Mouse (Mus musculus): ENCODE data around the gene Lgr6. TPM values are rescaled to one million over a fixed set of nuclear protein-coding genes. Genes with fewer than 3 reads are reported as not detected.

Gene Lgr6
- polyA plus RNA-seq, 1 experiment from 2014 or later, result 0.35 TPM

DNA sequence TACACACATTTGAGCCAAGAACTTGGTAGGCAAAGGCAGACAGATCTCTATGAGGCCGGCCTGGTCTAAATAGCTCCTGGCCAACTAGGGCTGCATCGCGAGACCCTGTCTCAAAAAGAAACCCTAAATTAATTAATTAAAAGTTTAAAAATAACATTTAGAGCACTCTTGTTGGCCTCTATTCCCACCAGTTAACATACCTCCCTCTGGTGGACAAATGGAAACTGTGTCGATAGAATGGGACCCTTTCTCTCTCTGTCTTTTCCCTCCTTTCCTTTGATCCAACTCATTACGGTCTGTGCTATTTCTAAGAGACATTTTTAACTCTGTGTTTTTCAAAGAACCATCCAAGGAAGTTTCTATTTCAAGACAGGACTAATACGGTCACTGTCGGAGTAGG lies 144.4 kb downstream of the Lgr6 start:
- TF ChIP-seq CTCF (IDR thresholded peaks at IDR 0.05; ENCODE audit: low read depth), result peak; percentile 69
- no peak for TF ChIP-seq EP300 (optimal IDR thresholded peaks at IDR 0.05)
- H3K27me3 ChIP-seq (ENCODE audit: control insufficient read depth, insufficient read depth, low read length), result no peaks in the 10 kb centered on the region
- DNase-seq (ENCODE audit: low spot score) (no peak), ATAC-seq (ENCODE audit: low FRiP score, low TSS enrichment) (no peak)
- H3K4me2 ChIP-seq (replicated peaks; ENCODE audit: low read depth), result no peak overlapping the region
- WGBS, result 55% methylated on average over 7 of the region's 7 CpGs
- H3K27ac ChIP-seq (replicated peaks), result no peak overlapping the region
- no peak overlapping the region for H3K4me3 ChIP-seq (ENCODE audit: low read depth, low read length)
- no peaks in the 10 kb centered on the region for H3K4me1 ChIP-seq (replicated peaks; ENCODE audit: control insufficient read depth, insufficient read depth)
- no peaks in the 10 kb centered on the region for H3K36me3 ChIP-seq (ENCODE audit: control insufficient read depth, insufficient read depth, low read length)
- H3K9ac ChIP-seq (ENCODE audit: low read length), result no peak overlapping the region
- H3K9me3 ChIP-seq (ENCODE audit: control insufficient read depth, low read length), result no peaks in the 10 kb centered on the region

DNA sequence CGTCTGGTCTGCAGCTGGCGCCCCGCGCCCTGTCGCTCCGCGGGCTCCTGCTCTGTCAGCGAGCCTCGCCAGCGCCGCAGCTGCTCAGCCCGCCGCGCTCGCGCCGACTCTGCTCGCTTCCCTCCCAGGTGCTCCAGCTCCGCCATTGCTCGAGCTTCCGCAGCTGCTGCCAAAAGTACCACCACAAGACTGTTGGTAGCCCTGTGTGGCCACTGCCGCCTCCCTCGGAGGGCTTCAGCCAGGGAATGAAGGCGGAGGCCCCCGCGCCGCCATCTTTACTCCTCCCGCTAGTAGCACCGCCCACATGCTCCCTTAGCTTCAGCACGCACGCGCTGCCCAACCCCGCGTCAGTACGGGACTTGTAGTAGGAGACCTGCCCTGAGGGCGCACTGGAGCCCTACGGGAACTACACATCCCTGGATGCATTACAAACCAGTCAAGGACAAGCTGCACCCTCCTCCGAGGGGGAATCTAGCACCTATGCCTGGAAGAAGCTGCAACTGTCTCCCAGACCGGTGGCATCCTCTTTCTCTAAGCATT lies 149.4 kb downstream of the Lgr6 start, which contains the start of gene Ppp1r12b:
Ppp1r12b (minus strand) TSS at position 306 of the 540 bp plus-strand sequence.
- peak within 1 kb of the TSS; percentile 82 for H3K27ac ChIP-seq (replicated peaks)
- no peaks in the 10 kb centered on the region for H3K9me3 ChIP-seq (ENCODE audit: control insufficient read depth, low read length)
- DNase-seq (ENCODE audit: low spot score) (peak; percentile 94), ATAC-seq (ENCODE audit: low FRiP score, low TSS enrichment) (peak; percentile 99)
- peak within 1 kb of the TSS; percentile 95 for H3K4me3 ChIP-seq (ENCODE audit: low read depth, low read length)
- H3K4me2 ChIP-seq (replicated peaks; ENCODE audit: low read depth), result peak within 1 kb of the TSS; percentile 87
- H3K36me3 ChIP-seq (ENCODE audit: control insufficient read depth, insufficient read depth, low read length), result no peaks in the 10 kb centered on the region
- no peaks in the 10 kb centered on the region for H3K27me3 ChIP-seq (ENCODE audit: control insufficient read depth, insufficient read depth, low read length)
- peak within 1 kb of the TSS; percentile 90 for H3K9ac ChIP-seq (ENCODE audit: low read length)
- 0 out of 2 replicates have a peak, but pooled peaks cover 2% of the 10 kb centered on the region for H3K4me1 ChIP-seq (replicated peaks; ENCODE audit: control insufficient read depth, insufficient read depth)
- WGBS, result under 1% methylated on average over 39 of the region's 39 CpGs
- no peak for TF ChIP-seq EP300 (optimal IDR thresholded peaks at IDR 0.05)
- peak; percentile 56 for TF ChIP-seq CTCF (IDR thresholded peaks at IDR 0.05; ENCODE audit: low read depth)

DNA sequence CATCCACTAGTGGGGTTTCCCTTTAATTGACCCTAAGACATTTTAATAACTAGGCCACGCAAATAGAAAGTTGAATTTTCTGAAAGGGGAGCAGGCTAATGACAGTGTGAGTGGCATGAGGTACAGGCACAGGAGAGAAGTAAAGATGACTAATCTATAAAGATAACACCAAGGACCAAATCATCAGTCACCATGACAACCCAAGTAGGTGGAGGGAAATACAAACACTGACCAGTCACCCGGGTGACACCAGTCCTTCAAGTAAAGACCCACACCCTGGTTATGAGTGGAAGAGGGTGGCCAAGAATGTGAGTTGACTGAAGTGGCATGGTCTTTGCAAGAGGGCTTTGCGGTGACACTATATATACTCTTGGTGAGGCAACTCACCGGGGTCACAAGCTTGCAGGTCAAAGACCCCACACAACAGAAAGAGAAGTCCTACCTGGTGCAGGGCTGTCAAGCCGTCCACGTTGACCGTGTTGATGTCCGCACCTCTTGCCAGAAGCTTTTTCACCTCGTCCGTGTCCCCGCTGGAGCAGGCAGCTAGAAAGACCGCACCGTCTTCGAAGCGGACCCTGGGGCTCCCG lies 149.9 kb downstream of the Lgr6 start:
- peak overlapping the region; percentile 82 for H3K27ac ChIP-seq (replicated peaks)
- WGBS, result 2% methylated on average over 16 of the region's 16 CpGs
- no peaks in the 10 kb centered on the region for H3K36me3 ChIP-seq (ENCODE audit: control insufficient read depth, insufficient read depth, low read length)
- TF ChIP-seq EP300 (optimal IDR thresholded peaks at IDR 0.05) (no peak), CTCF (IDR thresholded peaks at IDR 0.05; ENCODE audit: low read depth) (no peak)
- 0 out of 2 replicates have a peak, but pooled peaks cover 2% of the 10 kb centered on the region for H3K4me1 ChIP-seq (replicated peaks; ENCODE audit: control insufficient read depth, insufficient read depth)
- ATAC-seq (ENCODE audit: low FRiP score, low TSS enrichment) (peak; percentile 19; the same call in 1 of the 2 replicates), DNase-seq (ENCODE audit: low spot score) (no peak)
- H3K9ac ChIP-seq (ENCODE audit: low read length), result peak overlapping the region; percentile 90
- no peaks in the 10 kb centered on the region for H3K9me3 ChIP-seq (ENCODE audit: control insufficient read depth, low read length)
- no peaks in the 10 kb centered on the region for H3K27me3 ChIP-seq (ENCODE audit: control insufficient read depth, insufficient read depth, low read length)
- H3K4me2 ChIP-seq (replicated peaks; ENCODE audit: low read depth), result peak overlapping the region; percentile 87
- peak overlapping the region; percentile 95 for H3K4me3 ChIP-seq (ENCODE audit: low read depth, low read length)

DNA sequence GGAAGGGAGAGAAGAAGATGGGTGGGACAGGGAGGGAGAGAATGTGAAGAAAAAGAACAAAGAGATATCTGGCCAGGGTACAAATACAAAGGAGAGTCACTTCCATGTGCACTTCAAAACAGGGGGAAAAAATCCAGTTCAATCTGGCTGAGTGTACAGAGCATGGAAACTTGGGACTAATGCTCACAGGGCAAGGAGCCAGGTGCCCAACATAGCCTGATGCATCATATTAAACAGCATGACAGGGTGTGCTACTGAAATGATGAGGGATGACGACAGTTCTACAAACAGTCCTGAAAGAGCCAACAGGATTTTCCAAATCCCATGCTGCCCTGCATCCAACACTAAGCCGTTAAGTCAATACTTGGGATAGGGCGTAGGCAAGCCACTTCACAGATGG lies 155.1 kb downstream of the Lgr6 start:
- WGBS, result 60% methylated on average over 3 of the region's 3 CpGs
- H3K27me3 ChIP-seq (ENCODE audit: control insufficient read depth, insufficient read depth, low read length), result no peaks in the 10 kb centered on the region
- no peak overlapping the region for H3K4me3 ChIP-seq (ENCODE audit: low read depth, low read length)
- no peak overlapping the region for H3K9ac ChIP-seq (ENCODE audit: low read length)
- no peak overlapping the region for H3K4me2 ChIP-seq (replicated peaks; ENCODE audit: low read depth)
- no peak for ATAC-seq (ENCODE audit: low FRiP score, low TSS enrichment)
- no peak for TF ChIP-seq EP300 (optimal IDR thresholded peaks at IDR 0.05)
- no peak for TF ChIP-seq CTCF (IDR thresholded peaks at IDR 0.05; ENCODE audit: low read depth)
- DNase-seq (ENCODE audit: low spot score), result no peak
- no peaks in the 10 kb centered on the region for H3K4me1 ChIP-seq (replicated peaks; ENCODE audit: control insufficient read depth, insufficient read depth)
- no peak overlapping the region for H3K27ac ChIP-seq (replicated peaks)
- no peaks in the 10 kb centered on the region for H3K9me3 ChIP-seq (ENCODE audit: control insufficient read depth, low read length)
- no peaks in the 10 kb centered on the region for H3K36me3 ChIP-seq (ENCODE audit: control insufficient read depth, insufficient read depth, low read length)

DNA sequence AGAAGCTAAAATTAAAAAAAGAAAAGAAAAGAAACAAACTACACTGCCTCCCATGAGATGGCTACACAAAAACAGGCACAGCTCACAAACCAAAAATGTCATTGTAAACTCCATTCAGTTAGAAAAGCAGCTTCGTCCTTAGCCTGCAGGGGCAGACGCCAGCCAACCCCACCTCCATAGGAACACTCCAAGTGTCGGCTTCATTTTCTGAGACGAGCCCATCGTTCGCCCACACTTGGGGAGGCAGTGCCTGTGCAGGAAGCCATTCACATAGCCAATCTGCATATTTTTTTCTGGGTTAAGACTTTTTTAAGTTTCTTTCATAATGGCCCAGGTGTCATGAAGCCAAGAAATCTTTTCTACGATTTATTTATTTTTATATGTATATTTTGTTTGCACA lies 157.5 kb downstream of the Lgr6 start:
- no peaks in the 10 kb centered on the region for H3K9me3 ChIP-seq (ENCODE audit: control insufficient read depth, low read length)
- no peak overlapping the region for H3K9ac ChIP-seq (ENCODE audit: low read length)
- H3K4me3 ChIP-seq (ENCODE audit: low read depth, low read length), result no peak overlapping the region
- no peak for TF ChIP-seq EP300 (optimal IDR thresholded peaks at IDR 0.05)
- TF ChIP-seq CTCF (IDR thresholded peaks at IDR 0.05; ENCODE audit: low read depth), result no peak
- 77% methylated on average over 7 of the region's 7 CpGs for whole genome bisulfite sequencing
- H3K4me1 ChIP-seq (replicated peaks; ENCODE audit: control insufficient read depth, insufficient read depth), result no peaks in the 10 kb centered on the region
- no peaks in the 10 kb centered on the region for H3K36me3 ChIP-seq (ENCODE audit: control insufficient read depth, insufficient read depth, low read length)
- DNase-seq (ENCODE audit: low spot score), result no peak
- ATAC-seq (ENCODE audit: low FRiP score, low TSS enrichment), result no peak
- no peak overlapping the region for H3K27ac ChIP-seq (replicated peaks)
- H3K4me2 ChIP-seq (replicated peaks; ENCODE audit: low read depth), result no peak overlapping the region
- H3K27me3 ChIP-seq (ENCODE audit: control insufficient read depth, insufficient read depth, low read length), result no peaks in the 10 kb centered on the region

DNA sequence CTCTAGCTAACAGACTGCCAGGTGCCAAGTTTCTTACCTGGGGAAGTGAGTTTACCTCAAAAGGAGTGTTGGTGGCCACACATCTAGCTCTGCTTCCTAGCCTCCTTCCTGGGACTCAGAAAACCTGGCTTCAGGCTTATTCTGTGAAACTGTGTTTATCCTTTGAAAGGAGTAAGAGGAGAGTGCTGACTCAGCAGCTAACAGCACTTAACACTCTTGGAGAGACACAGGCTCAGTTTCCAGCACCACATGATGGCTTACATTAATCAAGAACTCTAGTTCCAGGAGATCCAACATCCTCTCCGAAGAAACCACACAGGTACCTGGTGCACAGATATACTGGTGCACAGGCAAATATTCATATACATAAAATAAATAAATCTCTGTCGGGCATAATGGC lies 162.2 kb downstream of the Lgr6 start:
- Histone ChIP-seq H3K36me3 (ENCODE audit: control insufficient read depth, insufficient read depth, low read length) (no peaks in the 10 kb centered on the region), H3K9me3 (ENCODE audit: control insufficient read depth, low read length) (no peaks in the 10 kb centered on the region), H3K9ac (ENCODE audit: low read length) (no peak overlapping the region), H3K4me2 (replicated peaks; ENCODE audit: low read depth) (no peak overlapping the region), H3K4me3 (ENCODE audit: low read depth, low read length) (no peak overlapping the region), H3K27ac (replicated peaks) (no peak overlapping the region), H3K27me3 (ENCODE audit: control insufficient read depth, insufficient read depth, low read length) (no peaks in the 10 kb centered on the region), H3K4me1 (replicated peaks; ENCODE audit: control insufficient read depth, insufficient read depth) (no peaks in the 10 kb centered on the region)
- TF ChIP-seq EP300 (optimal IDR thresholded peaks at IDR 0.05) (no peak), CTCF (IDR thresholded peaks at IDR 0.05; ENCODE audit: low read depth) (no peak)
- DNase-seq (ENCODE audit: low spot score) (no peak), ATAC-seq (ENCODE audit: low FRiP score, low TSS enrichment) (no peak)
- 84% methylated on average over 2 of the region's 2 CpGs for WGBS
